ENCODE assay signal across 27 mouse cellular contexts in genomic region chr6:147151069-147151468, GRCm38 (mm10). TPM values are rescaled to one million over a fixed set of nuclear protein-coding genes. Genes with fewer than 3 reads are reported as not detected.
DNase-seq lines count a peak whose midpoint lies in the region; ATAC-seq and TF ChIP-seq lines count a peak whose summit lies in the region.
"Had no signal": no experiment of that assay in that cellular context is flagged by ENCODE, and none has a peak within 500 bp of the region (broad histone marks: within the 10 kb centered on the region; RNA-seq: fewer than 3 reads in every experiment).

No protein-coding gene starts in this region.

- DNase-seq in frontal cortex, postnatal 36 days (ENCODE audit: low spot score in 2 of 2), result no peak
- peak; percentile 4 for DNase-seq in right cerebral cortex, adult 18-20 months
- no peak for DNase-seq in right cerebral cortex, adult 2 months (ENCODE audit: low spot score in 2 of 2)
- DNase-seq in stomach, postnatal 0 days (ENCODE audit: low spot score), result no peak
- DNase-seq in testis, postnatal 10 days (ENCODE audit: low spot score), result no peak
- DNase-seq: adrenal gland, adult 2 months; adrenal gland, postnatal 10 days; adrenal gland, postnatal 25 days; B cell, adult 2 months; cerebellum, adult 11 months; cerebellum, adult 18-20 months; cerebellum, adult 8-10 months; cerebellum, adult 9-11 months; cerebellum, postnatal 14 days; cerebellum, postnatal 36 days; embryo, embryonic 11 days had no signal

- no peak overlapping the region for H3K27ac ChIP-seq in intestine, embryonic 16.5 days (ENCODE audit: low read length)
- no peak overlapping the region for H3K27ac ChIP-seq in intestine, postnatal 0 days (ENCODE audit: low read depth, low read length)
- 0 out of 2 replicates have a peak overlapping the region, but pooled peaks have one; percentile 9 for H3K27ac ChIP-seq in stomach, postnatal 0 days (replicated peaks)
- H3K27ac ChIP-seq: embryonic facial prominence, embryonic 13.5 days; embryonic facial prominence, embryonic 15.5 days; forebrain, embryonic 10.5 days; forebrain, embryonic 12.5 days had no signal

- ATAC-seq in frontal cortex, adult (ENCODE audit: low TSS enrichment), result peak; percentile 88
- ATAC-seq in intestine, embryonic 16.5 days, result 0 out of 2 replicates have a peak, but pooled peaks have one; percentile 48
- no peak for ATAC-seq in intestine, postnatal 0 days
- ATAC-seq in stomach, postnatal 0 days (ENCODE audit: low FRiP score, low TSS enrichment), result peak; percentile 75
- ATAC-seq: CD4-positive, CD25-positive, alpha-beta regulatory T cell, adult 4 months; forebrain, embryonic 14.5 days; forebrain, embryonic 16.5 days had no signal

- no peaks in the 10 kb centered on the region for H3K27me3 ChIP-seq in intestine, embryonic 16.5 days (replicated peaks; ENCODE audit: control insufficient read depth, insufficient read depth, low read length)
- no peaks in the 10 kb centered on the region for H3K27me3 ChIP-seq in intestine, postnatal 0 days (replicated peaks; ENCODE audit: control insufficient read depth, insufficient read depth, low read length)
- no peaks in the 10 kb centered on the region for H3K27me3 ChIP-seq in stomach, postnatal 0 days (ENCODE audit: control insufficient read depth, insufficient read depth, low read length)
- H3K27me3 ChIP-seq: embryonic facial prominence, embryonic 13.5 days; embryonic facial prominence, embryonic 15.5 days; forebrain, embryonic 12.5 days had no signal

- no peak overlapping the region for H3K4me3 ChIP-seq in intestine, embryonic 16.5 days (ENCODE audit: low read length)
- H3K4me3 ChIP-seq in intestine, postnatal 0 days (ENCODE audit: low read depth, low read length), result no peak overlapping the region
- H3K4me3 ChIP-seq in stomach, postnatal 0 days (ENCODE audit: low read depth, low read length), result no peak overlapping the region
- H3K4me3 ChIP-seq: embryonic facial prominence, embryonic 13.5 days; embryonic facial prominence, embryonic 15.5 days; erythroblast, embryonic 14.5 days; forebrain, embryonic 10.5 days; forebrain, embryonic 12.5 days had no signal

- no peak for TF ChIP-seq EP300 in stomach, postnatal 0 days (optimal IDR thresholded peaks at IDR 0.05)

- H3K9me3 ChIP-seq in intestine, embryonic 16.5 days (ENCODE audit: control insufficient read depth, low read length), result no peaks in the 10 kb centered on the region
- no peaks in the 10 kb centered on the region for H3K9me3 ChIP-seq in intestine, postnatal 0 days (ENCODE audit: control insufficient read depth)
- H3K9me3 ChIP-seq in stomach, postnatal 0 days (ENCODE audit: control insufficient read depth, low read length), result no peaks in the 10 kb centered on the region
- H3K9me3 ChIP-seq: embryonic facial prominence, embryonic 13.5 days; embryonic facial prominence, embryonic 15.5 days; forebrain, embryonic 10.5 days; forebrain, embryonic 12.5 days had no signal

- no peak overlapping the region for H3K4me2 ChIP-seq in intestine, embryonic 16.5 days (ENCODE audit: low read depth, low read length)
- H3K4me2 ChIP-seq in intestine, postnatal 0 days (replicated peaks; ENCODE audit: low read depth), result no peak overlapping the region
- no peak overlapping the region for H3K4me2 ChIP-seq in stomach, postnatal 0 days (replicated peaks; ENCODE audit: low read depth)
- H3K4me2 ChIP-seq: embryonic facial prominence, embryonic 13.5 days; embryonic facial prominence, embryonic 15.5 days; forebrain, embryonic 12.5 days had no signal

- H3K4me1 ChIP-seq in intestine, embryonic 16.5 days (ENCODE audit: control insufficient read depth, insufficient read depth, low read length), result no peaks in the 10 kb centered on the region
- no peaks in the 10 kb centered on the region for H3K4me1 ChIP-seq in intestine, postnatal 0 days (replicated peaks; ENCODE audit: control insufficient read depth, insufficient read depth, low read length)
- no peaks in the 10 kb centered on the region for H3K4me1 ChIP-seq in stomach, postnatal 0 days (replicated peaks; ENCODE audit: control insufficient read depth, insufficient read depth)
- H3K4me1 ChIP-seq: forebrain, embryonic 10.5 days; forebrain, embryonic 12.5 days had no signal

- no peak for TF ChIP-seq CTCF in intestine, postnatal 0 days (IDR thresholded peaks at IDR 0.05; ENCODE audit: low read depth)
- no peak for TF ChIP-seq CTCF in stomach, postnatal 0 days (IDR thresholded peaks at IDR 0.05; ENCODE audit: low read depth)

- H3K36me3 ChIP-seq in intestine, embryonic 16.5 days (ENCODE audit: control insufficient read depth, insufficient read depth, low read length), result no peaks in the 10 kb centered on the region
- no peaks in the 10 kb centered on the region for H3K36me3 ChIP-seq in intestine, postnatal 0 days (ENCODE audit: control insufficient read depth, insufficient read depth)
- no peaks in the 10 kb centered on the region for H3K36me3 ChIP-seq in stomach, postnatal 0 days (ENCODE audit: control insufficient read depth, insufficient read depth, low read length)
- H3K36me3 ChIP-seq: embryonic facial prominence, embryonic 13.5 days; embryonic facial prominence, embryonic 15.5 days; forebrain, embryonic 10.5 days; forebrain, embryonic 12.5 days had no signal

- H3K9ac ChIP-seq in intestine, embryonic 16.5 days (ENCODE audit: low read depth, low read length), result no peak overlapping the region
- no peak overlapping the region for H3K9ac ChIP-seq in intestine, postnatal 0 days (ENCODE audit: low read depth, low read length)
- no peak overlapping the region for H3K9ac ChIP-seq in stomach, postnatal 0 days (ENCODE audit: low read length)
- H3K9ac ChIP-seq: embryonic facial prominence, embryonic 13.5 days; embryonic facial prominence, embryonic 15.5 days; forebrain, embryonic 12.5 days had no signal

- 67% methylated on average over 6 of the region's 6 CpGs for WGBS in intestine, embryonic 16.5 days
- WGBS in intestine, postnatal 0 days, result 53% methylated on average over 6 of the region's 6 CpGs
- WGBS in stomach, postnatal 0 days, result 65% methylated on average over 6 of the region's 6 CpGs

RNA-seq across cellular contexts. Expression of gene Klhl42, which starts 59.9 kb away (rescaled TPM):
- 4.6 and 5.2 TPM in 2 replicates for polyA plus RNA-seq in intestine, embryonic 16.5 days (2015; fragmentation: Nextera tagmentation; extraction: Ambion mirVana)
- 3.2 and 3.6 TPM in 2 replicates for polyA plus RNA-seq in intestine, postnatal 0 days (2015; fragmentation: Nextera tagmentation; extraction: Ambion mirVana)
- 4.0 and 4.5 TPM in 2 replicates for polyA plus RNA-seq in stomach, postnatal 0 days (2015; fragmentation: Nextera tagmentation; extraction: Ambion mirVana)
